Mouse (Mus musculus): Measurements from ENCODE around the gene Taf13.

DNA sequence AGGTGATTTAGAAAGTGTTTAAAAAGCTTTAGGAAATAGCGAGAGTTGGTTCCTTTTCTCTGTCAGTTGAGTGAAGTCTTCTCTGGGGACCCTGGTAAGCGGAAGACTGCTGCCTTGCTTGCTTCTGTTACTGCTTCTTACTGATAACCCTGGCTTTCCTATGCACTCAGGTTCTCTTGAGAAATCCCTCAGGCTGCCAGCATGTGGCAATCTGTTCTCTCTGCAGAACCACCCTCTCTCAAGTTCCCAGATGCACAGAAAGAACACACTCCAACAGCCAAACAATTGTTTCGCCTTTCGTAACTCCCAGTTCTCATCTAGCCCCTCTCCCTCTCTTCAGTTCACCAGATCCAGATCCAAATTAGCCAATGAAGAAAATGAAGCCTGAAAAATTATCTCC, 13.6 kb upstream of the Taf13 start:
- TF ChIP-seq CTCF (IDR thresholded peaks at IDR 0.05; ENCODE audit: low read depth) (no peak), EP300 (IDR thresholded peaks at IDR 0.05; ENCODE audit: low read depth) (peak; percentile 35)
